Mouse (Mus musculus): ENCODE measurements around the gene Cd86. TPM values are rescaled to one million over a fixed set of nuclear protein-coding genes. Genes with fewer than 3 reads are reported as not detected.

The Cd86 gene
- polyA plus RNA-seq (2014; fragmentation: Nextera tagmentation; extraction: Ambion mirVana): 1.2 and 1.3 TPM in 2 replicates

DNA sequence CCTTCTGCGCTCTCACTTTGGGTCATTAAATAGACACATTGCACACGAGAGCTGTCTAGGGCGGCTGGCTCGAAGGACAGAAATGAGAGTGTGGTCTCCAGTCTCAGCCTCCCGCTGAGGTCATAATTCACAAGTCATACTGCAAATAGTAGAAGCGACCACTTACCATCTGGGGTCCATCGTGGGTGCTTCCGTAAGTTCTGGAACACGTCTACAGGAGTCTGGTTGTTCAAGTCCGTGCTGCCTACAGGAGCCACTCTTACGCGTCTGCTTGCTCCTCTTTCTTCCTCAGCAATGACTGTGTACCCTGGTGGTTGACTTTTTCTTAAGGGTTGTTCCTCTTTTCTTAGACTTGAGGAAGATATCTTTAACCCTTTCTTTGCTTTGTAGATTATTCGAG is at the start of gene Cd86:
Gene Cd86 (minus strand): TSS at position 300 of the 400 bp plus-strand sequence.
- Histone ChIP-seq H3K4me2 (ENCODE audit: low read length) (no peak within 1 kb of the TSS), H3K27me3 (ENCODE audit: control insufficient read depth, insufficient read depth, low read length) (no peaks in the 10 kb centered on the region), H3K27ac (replicated peaks in 1 of 2; ENCODE audit: control insufficient read depth in 1 of 2, insufficient read depth in 1 of 2, low read depth in 2 of 2, low read length in 2 of 2) (no peak within 1 kb of the TSS), H3K36me3 (ENCODE audit: control insufficient read depth, insufficient read depth, low read length) (no peaks in the 10 kb centered on the region), H3K9ac (ENCODE audit: low read length) (no peak within 1 kb of the TSS), H3K4me1 (ENCODE audit: control insufficient read depth in 2 of 2, insufficient read depth in 2 of 2, low read length in 2 of 2) (no peaks in the 10 kb centered on the region), H3K9me3 (ENCODE audit: control insufficient read depth, low read length) (no peaks in the 10 kb centered on the region), H3K4me3 (ENCODE audit: control insufficient read depth in 1 of 2, insufficient read depth in 1 of 2, low read depth in 1 of 2, low read length in 2 of 2) (no peak within 1 kb of the TSS)
- 82% methylated on average over 13 of the region's 13 CpGs for WGBS
- no peak for ATAC-seq (ENCODE audit: insufficient number of reproducible peaks, insufficient read depth, low FRiP score, low read depth)

DNA sequence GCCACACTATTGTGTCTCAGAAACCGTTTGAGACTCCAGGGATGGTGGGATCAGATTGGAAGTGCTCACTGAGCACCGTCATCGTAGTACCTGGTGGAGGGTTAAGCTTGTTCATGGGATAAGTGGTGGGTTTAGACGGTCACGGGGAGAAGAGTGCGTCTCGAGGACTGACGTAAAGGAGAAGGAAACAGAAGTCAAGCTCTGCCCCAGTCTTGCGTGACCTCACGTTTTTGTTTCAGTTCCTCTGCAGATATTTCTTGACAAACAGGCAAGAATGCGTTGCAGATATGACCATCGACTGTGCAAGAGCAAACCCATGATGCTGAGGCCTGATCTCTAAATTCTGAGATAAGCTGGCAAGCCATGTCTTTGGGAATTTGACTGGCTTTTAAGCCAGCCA is 45.9 kb upstream of the Cd86 start:
- 69% methylated on average over 12 of the region's 12 CpGs for WGBS
- Histone ChIP-seq H3K27me3 (ENCODE audit: control insufficient read depth, insufficient read depth, low read length) (no peaks in the 10 kb centered on the region), H3K27ac (replicated peaks in 1 of 2; ENCODE audit: control insufficient read depth in 1 of 2, insufficient read depth in 1 of 2, low read depth in 2 of 2, low read length in 2 of 2) (no peak overlapping the region), H3K9me3 (ENCODE audit: control insufficient read depth, low read length) (no peaks in the 10 kb centered on the region), H3K4me2 (ENCODE audit: low read length) (no peak overlapping the region), H3K4me3 (ENCODE audit: control insufficient read depth in 1 of 2, insufficient read depth in 1 of 2, low read depth in 1 of 2, low read length in 2 of 2) (no peak overlapping the region), H3K36me3 (ENCODE audit: control insufficient read depth, insufficient read depth, low read length) (no peaks in the 10 kb centered on the region), H3K4me1 (ENCODE audit: control insufficient read depth in 2 of 2, insufficient read depth in 2 of 2, low read length in 2 of 2) (no peaks in the 10 kb centered on the region), H3K9ac (ENCODE audit: low read length) (no peak overlapping the region)
- ATAC-seq (ENCODE audit: insufficient number of reproducible peaks, insufficient read depth, low FRiP score, low read depth): no peak

DNA sequence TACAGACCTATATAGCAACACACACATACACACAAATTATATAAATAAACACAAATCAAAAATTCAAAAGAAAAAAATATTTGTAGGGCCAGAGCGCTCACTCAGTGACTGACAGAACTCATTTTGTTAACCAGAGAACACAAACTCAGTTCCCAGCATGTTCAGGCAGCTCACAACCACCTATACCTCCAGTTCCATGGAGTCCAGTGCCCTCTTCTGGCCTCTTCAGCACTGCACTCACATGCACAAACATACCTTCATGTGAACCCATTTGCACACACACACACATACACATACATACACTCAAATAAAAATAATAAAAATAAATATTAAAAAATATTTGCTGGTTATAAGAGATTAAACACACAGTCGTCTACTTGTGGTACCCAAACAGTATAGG is 44.9 kb upstream of the Cd86 start:
- 85% methylated on average over 2 of the region's 2 CpGs for WGBS

GRCm38 (mm10) chr16:36709405-36709804 is 43.5 kb upstream of the Cd86 start:
- ATAC-seq (ENCODE audit: insufficient number of reproducible peaks, insufficient read depth, low FRiP score, low read depth): no peak
- Histone ChIP-seq H3K4me3 (ENCODE audit: control insufficient read depth in 1 of 2, insufficient read depth in 1 of 2, low read depth in 1 of 2, low read length in 2 of 2) (no peak overlapping the region), H3K27me3 (ENCODE audit: control insufficient read depth, insufficient read depth, low read length) (no peaks in the 10 kb centered on the region), H3K27ac (replicated peaks in 1 of 2; ENCODE audit: control insufficient read depth in 1 of 2, insufficient read depth in 1 of 2, low read depth in 2 of 2, low read length in 2 of 2) (no peak overlapping the region), H3K4me2 (ENCODE audit: low read length) (no peak overlapping the region), H3K9ac (ENCODE audit: low read length) (no peak overlapping the region), H3K4me1 (ENCODE audit: control insufficient read depth in 2 of 2, insufficient read depth in 2 of 2, low read length in 2 of 2) (no peaks in the 10 kb centered on the region), H3K36me3 (ENCODE audit: control insufficient read depth, insufficient read depth, low read length) (no peaks in the 10 kb centered on the region), H3K9me3 (ENCODE audit: control insufficient read depth, low read length) (no peaks in the 10 kb centered on the region)
- whole genome bisulfite sequencing: 81% methylated on average over 17 of the region's 17 CpGs

More for the DNA sequence above, 44.9 kb upstream of the Cd86 start:
- Histone ChIP-seq H3K27me3 (ENCODE audit: control insufficient read depth, insufficient read depth, low read length) (no peaks in the 10 kb centered on the region), H3K36me3 (ENCODE audit: control insufficient read depth, insufficient read depth, low read length) (no peaks in the 10 kb centered on the region), H3K4me2 (ENCODE audit: low read length) (no peak overlapping the region), H3K9me3 (ENCODE audit: control insufficient read depth, low read length) (no peaks in the 10 kb centered on the region), H3K9ac (ENCODE audit: low read length) (no peak overlapping the region), H3K4me3 (ENCODE audit: control insufficient read depth in 1 of 2, insufficient read depth in 1 of 2, low read depth in 1 of 2, low read length in 2 of 2) (no peak overlapping the region), H3K4me1 (ENCODE audit: control insufficient read depth in 2 of 2, insufficient read depth in 2 of 2, low read length in 2 of 2) (no peaks in the 10 kb centered on the region), H3K27ac (replicated peaks in 1 of 2; ENCODE audit: control insufficient read depth in 1 of 2, insufficient read depth in 1 of 2, low read depth in 2 of 2, low read length in 2 of 2) (no peak overlapping the region)
- no peak for ATAC-seq (ENCODE audit: insufficient number of reproducible peaks, insufficient read depth, low FRiP score, low read depth)

GRCm38 (mm10) chr16:36708751-36709150 is 42.9 kb upstream of the Cd86 start:
- Histone ChIP-seq H3K36me3 (ENCODE audit: control insufficient read depth, insufficient read depth, low read length) (no peaks in the 10 kb centered on the region), H3K4me2 (ENCODE audit: low read length) (no peak overlapping the region), H3K4me3 (ENCODE audit: control insufficient read depth in 1 of 2, insufficient read depth in 1 of 2, low read depth in 1 of 2, low read length in 2 of 2) (no peak overlapping the region), H3K9ac (ENCODE audit: low read length) (no peak overlapping the region), H3K9me3 (ENCODE audit: control insufficient read depth, low read length) (no peaks in the 10 kb centered on the region), H3K27me3 (ENCODE audit: control insufficient read depth, insufficient read depth, low read length) (no peaks in the 10 kb centered on the region), H3K4me1 (ENCODE audit: control insufficient read depth in 2 of 2, insufficient read depth in 2 of 2, low read length in 2 of 2) (no peaks in the 10 kb centered on the region), H3K27ac (replicated peaks in 1 of 2; ENCODE audit: control insufficient read depth in 1 of 2, insufficient read depth in 1 of 2, low read depth in 2 of 2, low read length in 2 of 2) (no peak overlapping the region)
- WGBS: 71% methylated on average over 7 of the region's 7 CpGs
- no peak for ATAC-seq (ENCODE audit: insufficient number of reproducible peaks, insufficient read depth, low FRiP score, low read depth)

DNA sequence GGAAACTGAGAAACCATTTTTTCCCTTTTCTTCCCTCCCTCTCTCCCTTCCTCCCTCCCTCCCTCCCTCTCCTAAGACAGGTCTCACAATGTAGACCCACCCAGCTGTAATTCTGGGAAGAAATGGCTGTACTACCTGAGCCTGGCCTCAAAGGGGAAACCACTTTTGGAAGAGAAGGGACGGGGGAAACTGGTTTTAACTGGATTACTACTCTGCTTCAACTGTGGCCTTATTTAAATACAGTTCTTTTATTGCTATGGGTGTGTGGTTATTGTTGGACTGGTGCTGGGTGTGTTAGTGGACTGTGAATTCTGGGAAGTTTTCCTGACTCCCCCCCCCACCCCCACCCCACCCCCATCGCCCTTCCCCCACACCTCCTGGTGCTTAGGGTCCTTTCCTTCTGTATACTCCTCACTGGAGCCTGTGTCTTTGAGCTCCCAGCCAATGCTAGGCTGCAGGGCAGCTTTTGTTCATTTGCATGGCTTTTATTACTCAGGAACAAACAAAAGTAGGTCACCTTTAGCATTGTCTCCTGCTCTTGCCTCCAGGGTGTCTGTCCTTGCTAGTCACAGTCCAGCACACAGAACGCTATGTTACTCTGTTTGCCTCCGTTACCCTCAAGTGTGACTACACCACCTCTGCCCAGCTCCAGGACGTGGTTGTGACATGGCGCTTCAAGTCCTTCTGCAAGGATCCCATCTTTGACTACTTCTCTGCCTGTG is 42.0 kb upstream of the Cd86 start:
- no peaks in the 10 kb centered on the region for H3K36me3 ChIP-seq (ENCODE audit: control insufficient read depth, insufficient read depth, low read length)
- no peaks in the 10 kb centered on the region for H3K4me1 ChIP-seq (ENCODE audit: control insufficient read depth in 2 of 2, insufficient read depth in 2 of 2, low read length in 2 of 2)
- no peak overlapping the region for H3K4me3 ChIP-seq (ENCODE audit: control insufficient read depth in 1 of 2, insufficient read depth in 1 of 2, low read depth in 1 of 2, low read length in 2 of 2)
- H3K4me2 ChIP-seq (ENCODE audit: low read length): no peak overlapping the region
- no peaks in the 10 kb centered on the region for H3K9me3 ChIP-seq (ENCODE audit: control insufficient read depth, low read length)
- H3K9ac ChIP-seq (ENCODE audit: low read length): no peak overlapping the region
- no peak overlapping the region for H3K27ac ChIP-seq (replicated peaks in 1 of 2; ENCODE audit: control insufficient read depth in 1 of 2, insufficient read depth in 1 of 2, low read depth in 2 of 2, low read length in 2 of 2)
- 63% methylated on average over 6 of the region's 6 CpGs for WGBS
- H3K27me3 ChIP-seq (ENCODE audit: control insufficient read depth, insufficient read depth, low read length): no peaks in the 10 kb centered on the region
- ATAC-seq (ENCODE audit: insufficient number of reproducible peaks, insufficient read depth, low FRiP score, low read depth): no peak

DNA sequence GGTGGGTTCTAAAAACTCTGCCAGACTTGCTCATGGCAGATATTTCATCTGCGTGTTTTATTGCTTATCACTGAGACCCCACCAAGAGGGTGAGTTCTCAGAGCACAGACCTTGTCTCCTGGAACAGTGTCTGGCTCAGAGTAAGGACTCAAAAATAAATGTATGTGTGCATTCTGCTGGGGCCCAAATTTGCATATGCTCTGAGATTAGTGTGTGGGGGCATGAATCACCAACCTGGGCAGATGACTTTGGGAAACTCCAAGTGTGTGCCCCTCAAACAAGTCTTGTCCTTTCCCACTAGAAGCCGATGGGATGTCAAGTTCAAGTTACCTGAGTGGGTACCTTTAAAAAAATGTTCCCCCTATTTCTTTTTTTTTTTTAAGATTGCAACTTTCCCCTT is 34.6 kb upstream of the Cd86 start:
- no peak overlapping the region for H3K4me3 ChIP-seq (ENCODE audit: control insufficient read depth in 1 of 2, insufficient read depth in 1 of 2, low read depth in 1 of 2, low read length in 2 of 2)
- no peaks in the 10 kb centered on the region for H3K36me3 ChIP-seq (ENCODE audit: control insufficient read depth, insufficient read depth, low read length)
- no peaks in the 10 kb centered on the region for H3K9me3 ChIP-seq (ENCODE audit: control insufficient read depth, low read length)
- no peaks in the 10 kb centered on the region for H3K4me1 ChIP-seq (ENCODE audit: control insufficient read depth in 2 of 2, insufficient read depth in 2 of 2, low read length in 2 of 2)
- H3K4me2 ChIP-seq (ENCODE audit: low read length): no peak overlapping the region
- no peaks in the 10 kb centered on the region for H3K27me3 ChIP-seq (ENCODE audit: control insufficient read depth, insufficient read depth, low read length)
- WGBS: 78% methylated on average over 2 of the region's 2 CpGs
- H3K27ac ChIP-seq (replicated peaks in 1 of 2; ENCODE audit: control insufficient read depth in 1 of 2, insufficient read depth in 1 of 2, low read depth in 2 of 2, low read length in 2 of 2): no peak overlapping the region
- ATAC-seq (ENCODE audit: insufficient number of reproducible peaks, insufficient read depth, low FRiP score, low read depth): no peak
- no peak overlapping the region for H3K9ac ChIP-seq (ENCODE audit: low read length)

DNA sequence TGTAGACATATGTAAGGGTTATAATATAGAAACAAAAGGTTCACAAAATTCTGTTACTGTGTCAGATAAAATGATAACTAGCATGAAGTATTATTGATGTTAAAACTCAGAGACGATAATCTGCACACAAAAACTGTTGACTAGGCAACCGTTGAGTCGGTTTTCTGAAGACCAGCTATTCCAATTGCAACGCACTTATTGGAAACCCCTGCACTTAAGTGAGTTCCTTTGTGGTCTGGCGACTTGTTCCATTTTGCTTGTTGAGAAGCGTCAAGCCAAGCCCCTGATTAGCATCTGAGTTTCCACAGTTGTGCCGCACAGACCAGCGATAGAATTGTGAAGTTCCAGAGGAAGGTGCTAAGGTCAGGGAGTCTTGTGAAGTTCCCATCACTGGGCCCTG is 31.4 kb upstream of the Cd86 start:
- H3K27ac ChIP-seq (replicated peaks in 1 of 2; ENCODE audit: control insufficient read depth in 1 of 2, insufficient read depth in 1 of 2, low read depth in 2 of 2, low read length in 2 of 2): no peak overlapping the region
- WGBS: 70% methylated on average over 8 of the region's 8 CpGs
- peaks cover 27% of the 10 kb centered on the region for H3K27me3 ChIP-seq (ENCODE audit: control insufficient read depth, insufficient read depth, low read length)
- no peaks in the 10 kb centered on the region for H3K36me3 ChIP-seq (ENCODE audit: control insufficient read depth, insufficient read depth, low read length)
- no peak overlapping the region for H3K4me3 ChIP-seq (ENCODE audit: control insufficient read depth in 1 of 2, insufficient read depth in 1 of 2, low read depth in 1 of 2, low read length in 2 of 2)
- peaks cover 0 to 8% of the 10 kb centered on the region in 2 experiments; a peak in 1 of 4 replicates for H3K4me1 ChIP-seq (ENCODE audit: control insufficient read depth in 2 of 2, insufficient read depth in 2 of 2, low read length in 2 of 2)
- no peak for ATAC-seq (ENCODE audit: insufficient number of reproducible peaks, insufficient read depth, low FRiP score, low read depth)
- no peak overlapping the region for H3K4me2 ChIP-seq (ENCODE audit: low read length)
- no peak overlapping the region for H3K9ac ChIP-seq (ENCODE audit: low read length)
- no peaks in the 10 kb centered on the region for H3K9me3 ChIP-seq (ENCODE audit: control insufficient read depth, low read length)
